Mouse (Mus musculus) frontal cortex, postnatal 10 days (tissue): Measurements from ENCODE around the gene St7.

Experiments
- DNase-seq, 2 experiments: peaks; one replicate each; pipeline ENCODE4 v3.0.0; 2022; ENCODE audit warnings: low spot score in 2 of 2, mixed read lengths in 1 of 2

St7 gene

GRCm38 (mm10) chr6:17816865-17817435 is 124.2 kb downstream of the St7 start:
- DNase-seq, result no peak

DNA sequence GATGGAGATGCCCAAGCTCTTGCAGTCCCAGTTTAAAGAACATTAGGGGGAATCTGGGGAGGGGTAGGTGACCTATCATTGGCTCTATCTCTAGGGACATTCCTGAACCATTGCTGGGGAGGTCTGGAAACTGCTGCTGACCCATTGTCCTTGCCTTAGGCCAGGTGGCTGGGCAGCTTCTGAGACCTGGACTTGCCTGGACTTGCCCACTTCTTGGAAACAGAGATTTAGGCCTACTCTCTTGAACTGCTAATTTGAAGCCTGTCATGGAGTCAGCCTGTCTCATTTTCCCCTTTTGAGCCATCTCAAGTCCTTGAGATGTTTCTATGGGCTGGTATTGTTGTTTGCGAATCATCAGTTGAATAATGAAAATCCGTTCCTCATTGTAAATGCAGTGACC is 130.9 kb downstream of the St7 start:
- no peak for DNase-seq

DNA sequence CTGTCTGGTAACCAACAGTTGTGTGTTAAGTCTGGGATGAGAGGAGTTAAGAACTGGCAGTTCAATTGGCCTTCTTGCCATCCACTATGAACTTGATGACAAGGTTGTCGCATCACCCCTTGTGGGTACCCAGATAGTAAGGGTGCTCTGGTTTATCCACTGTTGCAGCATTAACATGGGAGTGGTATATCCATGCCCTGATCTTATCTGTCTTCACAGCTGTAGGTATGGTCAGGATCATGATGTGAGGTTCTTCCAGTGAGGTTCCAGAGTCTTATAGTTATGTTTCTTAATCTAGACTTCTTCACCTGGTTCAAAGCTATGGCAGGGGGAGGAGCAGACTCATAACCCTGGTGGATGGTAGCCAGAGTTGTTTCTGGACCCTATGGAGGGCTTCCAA is 132.0 kb downstream of the St7 start:
- no peak for DNase-seq

- DNase-seq, result no peak
Measured at GRCm38 (mm10) chr6:17828382-17828781, 135.6 kb downstream of the St7 start.

- no peak for DNase-seq
Measured at GRCm38 (mm10) chr6:17829981-17830380, 137.2 kb downstream of the St7 start.

- peak in 1 of 2 experiments; percentile 52 for DNase-seq
Measured at GRCm38 (mm10) chr6:17834493-17834892, 141.8 kb downstream of the St7 start.

DNA sequence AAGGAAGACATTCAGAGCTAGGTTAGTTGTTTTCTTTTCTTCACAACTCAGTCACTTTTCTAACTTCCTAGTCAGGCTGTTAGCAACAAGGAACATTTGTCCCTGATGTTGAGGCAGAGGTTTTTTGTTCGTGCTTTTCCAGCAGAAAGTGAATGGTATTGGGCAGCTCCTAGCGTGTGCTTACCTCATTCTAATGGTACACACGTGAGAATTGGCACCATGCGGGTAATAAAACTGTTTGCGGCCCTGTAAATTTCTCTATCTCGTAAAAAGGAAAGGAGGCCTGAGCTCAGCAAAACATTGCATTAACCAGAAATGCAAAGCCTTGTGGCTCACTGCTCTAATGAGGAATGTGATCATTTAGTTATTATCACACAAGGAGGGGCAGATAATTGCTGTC is 143.0 kb downstream of the St7 start:
- DNase-seq, result no peak

DNA sequence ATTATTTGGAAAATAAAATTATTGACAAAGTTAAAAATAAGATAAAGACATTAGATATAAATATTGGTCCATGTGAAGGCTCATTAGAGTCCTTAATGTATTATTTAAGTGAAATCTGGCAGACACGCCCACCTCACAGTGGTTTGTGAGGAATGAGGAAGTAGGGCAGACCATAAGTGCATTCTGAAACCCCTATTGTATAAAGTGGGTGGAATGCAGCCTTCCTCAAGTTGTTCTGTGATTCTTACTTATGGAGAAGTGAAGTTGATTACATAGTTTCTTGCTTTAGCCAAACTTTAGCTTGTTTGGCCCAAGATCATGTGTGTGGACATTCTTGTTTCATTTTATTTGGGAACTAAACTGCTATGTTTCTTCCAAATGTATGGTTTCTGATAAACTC is 144.9 kb downstream of the St7 start:
- DNase-seq, result no peak

DNA sequence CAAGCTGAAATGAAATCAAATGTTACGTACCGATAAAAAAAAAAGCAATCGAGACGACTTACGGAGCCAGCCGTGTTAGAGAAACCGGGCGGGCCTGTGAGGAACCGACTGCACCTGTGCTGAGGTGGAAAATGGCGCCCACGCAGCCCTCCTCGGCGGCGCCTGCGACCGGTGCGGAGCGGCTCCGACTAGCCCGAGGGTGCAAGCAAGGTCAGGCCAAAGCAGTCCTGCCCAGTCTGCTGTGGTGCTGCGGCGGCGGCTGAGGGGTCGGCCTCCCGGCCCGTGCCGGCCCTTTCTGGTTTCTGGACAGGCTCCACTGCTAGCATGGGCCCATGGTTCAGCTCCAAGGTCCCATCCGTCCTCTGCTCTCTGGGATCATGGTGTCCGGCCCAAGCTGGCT is 147.7 kb downstream of the St7 start:
- no peak for DNase-seq

- DNase-seq, result peak in 1 of 2 experiments; percentile 48
Measured at GRCm38 (mm10) chr6:17842759-17843158, 150.0 kb downstream of the St7 start.

- no peak for DNase-seq
Measured at GRCm38 (mm10) chr6:17851316-17851715, 158.6 kb downstream of the St7 start.

- no peak for DNase-seq
Measured at GRCm38 (mm10) chr6:17853587-17854274, 161.0 kb downstream of the St7 start.

GRCm38 (mm10) chr6:17855616-17856015 is 162.9 kb downstream of the St7 start:
- DNase-seq, result no peak

GRCm38 (mm10) chr6:17859564-17859963 is 166.8 kb downstream of the St7 start:
- no peak for DNase-seq

GRCm38 (mm10) chr6:17860463-17860862 is 167.7 kb downstream of the St7 start:
- no peak for DNase-seq

GRCm38 (mm10) chr6:17867796-17868195 is 175.1 kb downstream of the St7 start:
- DNase-seq, result no peak

DNA sequence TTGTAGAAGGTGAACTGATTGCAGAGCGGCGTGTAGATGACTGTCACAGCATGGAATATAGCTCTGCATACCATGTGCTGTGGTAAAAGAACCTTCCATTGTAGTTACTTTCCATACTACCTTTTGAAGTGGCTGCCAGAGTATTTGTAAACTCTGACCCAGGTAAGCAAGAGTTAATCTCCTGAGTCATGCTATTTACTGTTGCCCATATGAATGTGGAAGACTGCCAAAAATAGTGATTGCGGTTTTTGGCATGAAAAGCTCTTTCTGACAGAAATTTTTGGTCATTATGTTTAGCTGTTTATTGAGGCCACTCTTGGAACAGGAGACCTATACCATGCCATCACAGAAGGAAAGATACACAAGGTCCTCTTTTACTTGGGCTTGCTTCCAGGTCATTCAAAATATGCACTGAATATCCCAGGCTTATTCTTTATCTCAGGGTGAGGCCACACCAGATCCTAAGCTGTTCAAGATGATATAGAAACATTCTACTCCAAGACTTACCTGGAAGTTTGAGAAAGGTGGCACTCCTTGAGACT is 179.2 kb downstream of the St7 start:
- no peak for DNase-seq

DNA sequence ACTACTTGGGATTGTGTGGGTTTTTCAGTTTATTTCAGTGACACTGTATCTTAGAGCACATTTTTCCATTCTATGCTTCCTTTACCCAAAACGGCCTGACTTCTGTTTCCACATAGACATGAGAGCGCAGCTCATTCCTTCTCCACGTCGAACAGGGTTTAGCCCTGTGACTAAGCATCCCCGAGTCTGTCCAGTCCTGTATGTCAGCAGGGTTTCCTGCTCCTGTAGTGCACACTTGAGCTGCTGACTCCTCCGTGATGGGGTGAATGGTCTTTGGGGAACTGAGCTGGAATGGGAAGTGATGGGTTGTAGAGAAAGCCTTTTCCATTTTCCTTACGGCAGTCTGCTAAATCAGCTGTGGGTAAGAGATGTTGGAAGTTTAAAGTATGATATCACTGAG is 182.9 kb downstream of the St7 start:
- DNase-seq, result no peak

DNA sequence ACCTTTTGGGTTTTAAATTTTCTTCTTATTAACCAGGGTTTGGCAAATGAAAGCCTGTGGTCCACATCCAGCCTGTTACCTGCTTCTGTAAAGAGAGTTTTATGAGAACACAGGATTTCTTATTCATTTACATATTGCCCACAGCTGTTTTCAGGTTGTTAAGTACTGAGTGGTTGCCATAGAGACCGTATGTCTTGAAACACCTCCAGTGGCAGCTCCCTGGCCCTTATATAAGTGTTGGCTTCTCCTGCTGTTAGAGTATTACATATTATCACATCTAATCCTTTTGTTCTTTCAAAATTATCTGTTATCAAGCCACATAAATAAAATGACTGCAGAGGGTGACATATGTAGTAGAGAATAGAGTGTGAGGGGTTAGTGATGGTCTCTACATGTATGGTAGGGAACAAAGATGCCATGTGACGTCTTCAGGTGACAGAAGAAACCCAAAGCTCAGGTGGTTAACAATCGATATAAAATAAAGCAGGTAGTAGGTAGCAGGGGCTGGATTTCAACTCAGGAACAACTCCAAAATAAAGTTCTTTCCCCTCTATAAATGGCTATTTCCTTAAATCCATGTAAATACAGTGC is 183.4 kb downstream of the St7 start:
- no peak for DNase-seq

- no peak for DNase-seq
Measured at GRCm38 (mm10) chr6:17876670-17877179, 184.0 kb downstream of the St7 start.

DNA sequence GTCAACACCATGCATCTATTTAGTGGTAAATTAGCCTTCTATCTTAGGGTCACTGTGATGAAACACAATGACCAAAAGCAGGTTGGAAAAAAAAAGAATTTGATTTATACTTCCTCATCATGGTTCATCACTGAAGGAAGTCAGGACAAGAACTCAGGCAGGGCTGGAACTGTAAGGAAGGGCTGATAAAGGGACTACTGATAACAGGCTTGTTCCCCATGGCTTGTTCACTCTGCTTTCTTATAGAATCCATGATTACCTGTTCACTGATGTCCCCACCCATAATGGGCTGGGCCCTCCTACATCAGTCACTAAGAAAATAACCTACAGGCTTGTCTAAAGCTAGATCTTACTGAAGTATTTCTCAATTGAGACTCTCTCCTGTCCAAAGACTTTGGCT is 190.2 kb downstream of the St7 start:
- no peak for DNase-seq

- no peak for DNase-seq
Measured at GRCm38 (mm10) chr6:17887765-17888164, 195.0 kb downstream of the St7 start.

DNA sequence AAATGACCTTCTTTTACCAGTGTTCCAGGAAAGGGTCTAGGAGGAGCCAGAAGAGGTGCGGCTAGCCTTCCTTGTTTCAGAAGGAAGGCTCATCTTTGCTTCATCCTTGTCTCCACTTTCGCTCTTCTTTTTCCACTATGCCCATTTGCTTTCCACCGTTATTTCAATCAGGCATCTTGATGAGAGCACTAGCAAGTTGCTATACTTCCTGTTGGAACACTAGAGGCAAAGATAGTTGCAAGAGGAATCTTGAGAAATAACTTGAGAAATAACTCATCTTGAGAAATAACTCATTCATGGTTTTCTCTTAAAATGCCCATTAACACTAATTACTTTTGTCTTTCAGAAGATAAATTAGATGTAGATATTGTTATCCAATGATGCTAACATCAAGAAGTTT is 202.8 kb downstream of the St7 start:
- no peak for DNase-seq
